Mouse (Mus musculus): ENCODE results near the gene Arcn1. TPM values are rescaled to one million over a fixed set of nuclear protein-coding genes. Genes with fewer than 3 reads are reported as not detected.

The Arcn1 gene
- polyA plus RNA-seq, 1 experiment from 2014 or later: 92.8 TPM

DNA sequence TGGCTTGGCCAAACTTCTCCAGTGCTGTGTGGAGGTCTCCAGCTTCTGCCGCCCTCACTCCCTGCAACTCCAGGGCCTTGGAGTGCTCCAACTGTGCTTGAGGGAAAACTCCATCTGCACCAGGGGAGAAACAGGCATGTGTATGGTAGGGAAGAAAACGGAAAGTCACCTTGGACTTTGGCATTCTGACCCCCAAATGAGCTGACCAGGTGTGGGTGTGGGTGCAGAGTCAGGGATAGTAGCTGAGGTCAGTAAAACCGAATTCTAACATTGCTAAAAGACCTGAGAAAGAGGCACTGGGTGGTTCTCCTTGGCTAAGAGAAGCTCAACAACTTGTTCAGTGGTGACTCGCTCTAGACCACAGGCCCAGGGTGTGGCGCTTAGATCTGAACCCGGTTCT is 34.0 kb upstream of the Arcn1 start:
- Histone ChIP-seq H3K4me2 (ENCODE audit: low read depth, low read length) (peak overlapping the region; percentile 56), H3K9me3 (replicated peaks; ENCODE audit: control insufficient read depth, low read length) (no peaks in the 10 kb centered on the region), H3K27me3 (ENCODE audit: control insufficient read depth, insufficient read depth, low read depth, low read length) (peaks cover 35% of the 10 kb centered on the region), H3K4me1 (ENCODE audit: control insufficient read depth, low read depth, low read length) (peaks cover 14% of the 10 kb centered on the region), H3K4me3 (ENCODE audit: low read depth, low read length) (peak overlapping the region; percentile 45), H3K27ac (ENCODE audit: low read length) (peak overlapping the region; percentile 50; the same call in 1 of the 2 replicates), H3K9ac (ENCODE audit: low read depth, low read length) (peak overlapping the region; percentile 0), H3K36me3 (ENCODE audit: control insufficient read depth, insufficient read depth) (peaks cover 4% of the 10 kb centered on the region; the same call in 1 of the 2 replicates)
- 54% methylated on average over 6 of the region's 6 CpGs for whole genome bisulfite sequencing (ENCODE audit: insufficient replicate concordance)
- ATAC-seq (ENCODE audit: low read depth): no peak

- Histone ChIP-seq H3K27ac (ENCODE audit: low read length) (peak overlapping the region; percentile 72), H3K4me3 (ENCODE audit: low read depth, low read length) (peak overlapping the region; percentile 64), H3K9me3 (replicated peaks; ENCODE audit: control insufficient read depth, low read length) (no peaks in the 10 kb centered on the region), H3K9ac (ENCODE audit: low read depth, low read length) (peak overlapping the region; percentile 61; the same call in 1 of the 2 replicates), H3K36me3 (ENCODE audit: control insufficient read depth, insufficient read depth) (no peaks in the 10 kb centered on the region), H3K27me3 (ENCODE audit: control insufficient read depth, insufficient read depth, low read depth, low read length) (peaks cover 35% of the 10 kb centered on the region), H3K4me1 (ENCODE audit: control insufficient read depth, low read depth, low read length) (peaks cover 14% of the 10 kb centered on the region), H3K4me2 (ENCODE audit: low read depth, low read length) (peak overlapping the region; percentile 91)
- 30% methylated on average over 9 of the region's 9 CpGs for WGBS (ENCODE audit: insufficient replicate concordance)
- ATAC-seq (ENCODE audit: low read depth): no peak
Observed at GRCm38 (mm10) chr9:44799958-44800324, 32.3 kb upstream of the Arcn1 start.

DNA sequence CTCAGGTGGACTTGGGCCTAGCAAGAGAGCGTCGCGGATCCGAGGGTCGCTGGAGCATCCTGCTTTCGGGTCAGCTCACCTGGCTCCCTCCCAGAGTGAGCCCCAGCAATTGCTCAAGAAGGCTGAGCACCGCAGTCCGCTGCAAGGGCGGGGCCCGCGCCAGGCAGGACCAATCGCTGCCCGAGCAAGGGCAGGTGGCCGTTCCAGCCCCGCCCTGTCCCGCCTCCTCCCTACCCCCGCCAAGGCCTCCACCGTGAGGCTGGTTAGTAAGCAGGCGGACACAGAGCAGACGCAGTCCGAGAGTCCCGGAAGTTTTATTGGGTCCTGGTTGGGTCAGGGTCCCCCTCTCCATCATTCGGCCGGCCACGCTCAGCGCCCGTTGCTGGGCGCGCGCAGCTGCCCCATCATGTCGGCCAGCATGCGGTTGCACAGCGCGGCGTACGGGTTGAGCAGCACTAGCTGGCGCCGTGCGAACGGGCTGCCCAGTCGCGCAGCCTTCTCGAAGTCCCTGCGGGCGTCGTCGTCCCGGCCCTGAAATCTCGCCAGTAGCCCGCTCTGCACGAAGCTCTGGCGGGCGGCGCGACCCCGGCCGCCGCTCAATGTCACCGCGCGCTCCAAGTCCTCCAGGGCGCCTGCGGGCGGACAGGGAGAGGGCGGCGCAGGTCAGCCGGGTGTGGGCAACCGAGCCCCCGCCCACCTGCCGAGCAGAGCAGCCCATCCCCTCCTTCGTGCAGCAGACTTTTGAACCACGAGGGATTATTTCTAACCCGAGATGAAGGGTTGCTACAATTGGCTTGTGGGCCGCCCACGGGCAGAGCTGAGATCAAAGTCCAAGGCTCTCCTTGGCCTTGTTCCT is 31.7 kb upstream of the Arcn1 start, which contains the start of gene Tmem25:
Tmem25 (minus strand) TSS at position 206 of the 856 bp plus-strand sequence.
- Histone ChIP-seq H3K9ac (ENCODE audit: low read depth, low read length) (peak within 1 kb of the TSS; percentile 61), H3K4me1 (ENCODE audit: control insufficient read depth, low read depth, low read length) (peaks cover 14% of the 10 kb centered on the region), H3K27ac (ENCODE audit: low read length) (peak within 1 kb of the TSS; percentile 72), H3K36me3 (ENCODE audit: control insufficient read depth, insufficient read depth) (no peaks in the 10 kb centered on the region), H3K4me3 (ENCODE audit: low read depth, low read length) (peak within 1 kb of the TSS; percentile 64), H3K9me3 (replicated peaks; ENCODE audit: control insufficient read depth, low read length) (no peaks in the 10 kb centered on the region), H3K27me3 (ENCODE audit: control insufficient read depth, insufficient read depth, low read depth, low read length) (peaks cover 35% of the 10 kb centered on the region), H3K4me2 (ENCODE audit: low read depth, low read length) (peak within 1 kb of the TSS; percentile 91)
- WGBS (ENCODE audit: insufficient replicate concordance): under 1% methylated on average over 75 of the region's 75 CpGs
- peak; percentile 89 for ATAC-seq (ENCODE audit: low read depth)

GRCm38 (mm10) chr9:44798298-44798697 is 30.7 kb upstream of the Arcn1 start:
- H3K4me3 ChIP-seq (ENCODE audit: low read depth, low read length): no peak overlapping the region

GRCm38 (mm10) chr9:44792842-44793241 is 25.2 kb upstream of the Arcn1 start:
- Histone ChIP-seq H3K27ac (ENCODE audit: low read length) (no peak overlapping the region), H3K4me3 (ENCODE audit: low read depth, low read length) (no peak overlapping the region), H3K27me3 (ENCODE audit: control insufficient read depth, insufficient read depth, low read depth, low read length) (peaks cover 4% of the 10 kb centered on the region; the same call in 1 of the 2 replicates), H3K9me3 (replicated peaks; ENCODE audit: control insufficient read depth, low read length) (no peaks in the 10 kb centered on the region), H3K4me2 (ENCODE audit: low read depth, low read length) (no peak overlapping the region), H3K36me3 (ENCODE audit: control insufficient read depth, insufficient read depth) (no peaks in the 10 kb centered on the region; the same call in 1 of the 2 replicates), H3K4me1 (ENCODE audit: control insufficient read depth, low read depth, low read length) (no peaks in the 10 kb centered on the region), H3K9ac (ENCODE audit: low read depth, low read length) (no peak overlapping the region)
- ATAC-seq (ENCODE audit: low read depth): no peak
- 67% methylated on average over 9 of the region's 9 CpGs for WGBS (ENCODE audit: insufficient replicate concordance)

More at GRCm38 (mm10) chr9:44798298-44798697, 30.7 kb upstream of the Arcn1 start:
- Histone ChIP-seq H3K27me3 (ENCODE audit: control insufficient read depth, insufficient read depth, low read depth, low read length) (peaks cover 35% of the 10 kb centered on the region), H3K36me3 (ENCODE audit: control insufficient read depth, insufficient read depth) (no peaks in the 10 kb centered on the region), H3K27ac (ENCODE audit: low read length) (no peak overlapping the region), H3K4me2 (ENCODE audit: low read depth, low read length) (peak overlapping the region; percentile 91; the same call in 1 of the 2 replicates), H3K9ac (ENCODE audit: low read depth, low read length) (no peak overlapping the region), H3K9me3 (replicated peaks; ENCODE audit: control insufficient read depth, low read length) (no peaks in the 10 kb centered on the region), H3K4me1 (ENCODE audit: control insufficient read depth, low read depth, low read length) (peaks cover 14% of the 10 kb centered on the region)
- 48% methylated on average over 7 of the region's 7 CpGs for WGBS (ENCODE audit: insufficient replicate concordance)
- no peak for ATAC-seq (ENCODE audit: low read depth)

DNA sequence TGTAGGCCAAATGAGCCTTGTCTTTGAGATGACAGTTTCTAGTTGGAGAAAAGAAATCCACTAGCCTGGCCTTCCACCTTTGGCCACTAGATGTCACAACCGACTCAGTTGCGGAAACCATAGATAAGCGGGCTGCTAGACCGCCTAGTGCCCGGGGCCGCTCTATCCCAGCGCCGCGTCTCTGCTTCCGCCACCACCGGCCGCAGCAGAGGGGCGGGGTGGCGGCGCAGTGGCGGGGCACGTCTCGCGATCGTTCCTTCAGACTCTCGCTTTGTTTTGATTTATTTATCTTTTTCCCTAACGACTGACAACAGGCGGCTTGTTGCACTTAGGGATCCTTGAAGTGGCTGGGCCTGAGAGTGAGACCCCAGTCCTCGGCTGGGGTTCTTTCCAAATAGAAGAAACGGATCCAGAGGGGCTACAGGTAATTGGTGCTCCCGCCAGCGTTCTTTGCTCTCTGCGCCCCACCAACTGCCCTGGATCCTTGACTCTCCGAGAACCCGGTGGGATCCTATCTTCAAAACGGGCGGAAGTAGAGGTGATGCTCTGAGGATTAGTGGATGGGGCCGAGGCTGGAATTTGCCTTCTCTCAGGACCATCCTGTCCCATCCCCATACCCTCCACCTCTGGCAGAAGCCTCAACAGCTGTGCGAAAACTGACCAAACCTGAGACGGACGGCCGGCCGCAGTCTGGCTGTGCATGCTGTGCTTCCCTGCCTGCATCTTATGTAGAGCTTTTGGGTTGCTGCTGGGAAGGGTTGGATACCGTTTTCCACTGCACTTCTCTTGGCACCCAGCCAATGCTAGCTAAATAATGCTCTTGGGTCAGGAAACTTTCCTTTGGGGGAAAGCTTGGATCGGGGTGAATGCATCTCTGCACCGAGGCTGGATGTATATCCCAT is 5.4 kb upstream of the Arcn1 start:
- WGBS (ENCODE audit: insufficient replicate concordance): under 1% methylated on average over 41 of the region's 41 CpGs
- H3K27ac ChIP-seq (ENCODE audit: low read length): peak overlapping the region; percentile 78
- peaks cover 13% of the 10 kb centered on the region for H3K4me1 ChIP-seq (ENCODE audit: control insufficient read depth, low read depth, low read length)
- H3K36me3 ChIP-seq (ENCODE audit: control insufficient read depth, insufficient read depth): no peaks in the 10 kb centered on the region
- peak overlapping the region; percentile 99 for H3K4me2 ChIP-seq (ENCODE audit: low read depth, low read length)
- peak; percentile 100 for ATAC-seq (ENCODE audit: low read depth)
- no peaks in the 10 kb centered on the region for H3K9me3 ChIP-seq (replicated peaks; ENCODE audit: control insufficient read depth, low read length)
- H3K4me3 ChIP-seq (ENCODE audit: low read depth, low read length): peak overlapping the region; percentile 83
- H3K9ac ChIP-seq (ENCODE audit: low read depth, low read length): peak overlapping the region; percentile 72
- no peaks in the 10 kb centered on the region for H3K27me3 ChIP-seq (ENCODE audit: control insufficient read depth, insufficient read depth, low read depth, low read length)

DNA sequence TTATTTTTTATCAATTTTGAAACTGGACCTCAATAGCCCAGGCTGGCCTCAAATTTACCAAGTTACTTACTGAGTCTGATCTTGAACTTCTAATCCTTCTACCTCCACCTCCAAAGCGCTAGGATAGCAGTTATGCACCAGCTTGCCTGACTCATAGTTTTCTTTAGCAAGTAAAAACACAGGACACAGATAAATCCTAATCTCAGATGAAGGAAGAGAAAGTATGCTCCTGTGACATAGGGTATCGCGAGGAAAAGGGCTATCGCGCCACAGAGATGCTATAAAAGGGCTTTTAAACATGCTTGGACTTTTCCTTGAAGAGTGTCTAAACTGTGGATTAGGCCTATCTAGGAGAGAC is 4.7 kb upstream of the Arcn1 start:
- Histone ChIP-seq H3K27me3 (ENCODE audit: control insufficient read depth, insufficient read depth, low read depth, low read length) (no peaks in the 10 kb centered on the region), H3K9ac (ENCODE audit: low read depth, low read length) (peak overlapping the region; percentile 31; the same call in 1 of the 2 replicates), H3K36me3 (ENCODE audit: control insufficient read depth, insufficient read depth) (no peaks in the 10 kb centered on the region), H3K4me3 (ENCODE audit: low read depth, low read length) (no peak overlapping the region), H3K9me3 (replicated peaks; ENCODE audit: control insufficient read depth, low read length) (no peaks in the 10 kb centered on the region), H3K4me1 (ENCODE audit: control insufficient read depth, low read depth, low read length) (peaks cover 13% of the 10 kb centered on the region), H3K27ac (ENCODE audit: low read length) (peak overlapping the region; percentile 68; the same call in 1 of the 2 replicates), H3K4me2 (ENCODE audit: low read depth, low read length) (0 out of 2 replicates have a peak overlapping the region, but pooled peaks have one; percentile 14)
- 18% methylated on average over 5 of the region's 5 CpGs for WGBS (ENCODE audit: insufficient replicate concordance)
- ATAC-seq (ENCODE audit: low read depth): no peak

DNA sequence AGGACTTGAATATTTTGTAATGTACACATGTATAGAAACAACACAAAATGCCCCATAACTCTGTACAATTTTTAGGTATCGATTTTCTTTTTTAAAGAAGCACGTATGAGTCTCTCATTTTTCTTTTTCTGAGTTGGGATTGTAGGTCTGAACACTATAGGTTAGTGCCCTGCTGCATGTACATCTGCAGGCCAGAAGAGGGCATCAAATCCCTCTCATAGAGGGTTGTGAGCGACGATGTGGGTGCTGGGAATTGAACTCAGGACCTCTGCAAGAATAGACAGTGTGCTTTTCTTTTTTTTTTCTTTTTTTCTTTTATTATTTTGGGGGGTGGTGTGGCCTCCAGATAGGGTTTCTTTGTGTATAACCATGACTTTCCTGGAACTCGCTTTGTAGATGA is 3.7 kb upstream of the Arcn1 start:
- H3K27ac ChIP-seq (ENCODE audit: low read length): no peak overlapping the region
- no peak overlapping the region for H3K4me2 ChIP-seq (ENCODE audit: low read depth, low read length)
- no peak for ATAC-seq (ENCODE audit: low read depth)
- no peak overlapping the region for H3K4me3 ChIP-seq (ENCODE audit: low read depth, low read length)
- H3K9ac ChIP-seq (ENCODE audit: low read depth, low read length): no peak overlapping the region
- H3K36me3 ChIP-seq (ENCODE audit: control insufficient read depth, insufficient read depth): no peaks in the 10 kb centered on the region
- no peaks in the 10 kb centered on the region for H3K27me3 ChIP-seq (ENCODE audit: control insufficient read depth, insufficient read depth, low read depth, low read length)
- H3K9me3 ChIP-seq (replicated peaks; ENCODE audit: control insufficient read depth, low read length): no peaks in the 10 kb centered on the region
- peaks cover 14% of the 10 kb centered on the region for H3K4me1 ChIP-seq (ENCODE audit: control insufficient read depth, low read depth, low read length)
- WGBS (ENCODE audit: insufficient replicate concordance): 85% methylated on average over 5 of the region's 5 CpGs

Data from liver, embryonic 16.5 days (tissue).